Mouse (Mus musculus) forebrain, embryonic 11.5 days (tissue): ENCODE data around the gene Rpl12. TPM values are rescaled to one million over a fixed set of nuclear protein-coding genes. Genes with fewer than 3 reads are reported as not detected.

Experiments
- ATAC-seq: fragments of 200-750 bp; cut with Nextera tagmentation; replicated peaks from 2 replicates; pipeline ENCODE4 v1.8.0; 2017; ENCODE audit warnings: moderate TSS enrichment; ENCODE audit not compliant: low FRiP score
- DNase-seq: peaks from one replicate; pipeline ENCODE4 v3.0.0-alpha.2; 2017; ENCODE audit warnings: low spot score
- H3K27ac ChIP-seq: fragments of 300-500 bp; sonication (generic); 2 replicates; pipeline ENCODE4 v1.5.1; 2014; ENCODE audit warnings: low read depth, low read length
- H3K27me3 ChIP-seq: fragments of 300-500 bp; sonication (generic); 2 replicates; pipeline ENCODE4 v1.6.1; 2014; ENCODE audit warnings: mild to moderate bottlenecking, low read length, mixed read lengths; ENCODE audit not compliant: control insufficient read depth, insufficient read depth
- H3K36me3 ChIP-seq: fragments of 300-500 bp; sonication (generic); 2 replicates; pipeline ENCODE4 v1.6.1; 2014; ENCODE audit warnings: mild to moderate bottlenecking, low read length, moderate library complexity, mixed read lengths; ENCODE audit not compliant: control insufficient read depth, insufficient read depth
- H3K4me1 ChIP-seq: fragments of 300-500 bp; sonication (generic); replicated peaks from 2 replicates; pipeline ENCODE4 v1.6.1; 2014; ENCODE audit warnings: low read length, mixed read lengths; ENCODE audit not compliant: control insufficient read depth, insufficient read depth
- H3K4me2 ChIP-seq: fragments of 300-500 bp; sonication (generic); 2 replicates; pipeline ENCODE4 v1.6.1; 2014; ENCODE audit warnings: low read depth, mild to moderate bottlenecking, low read length, moderate library complexity, mixed read lengths; ENCODE audit not compliant: severe bottlenecking
- H3K4me3 ChIP-seq: fragments of 300-500 bp; sonication (generic); 2 replicates; pipeline ENCODE4 v1.5.1; 2014; ENCODE audit warnings: low read depth, low read length
- H3K9ac ChIP-seq: fragments of 300-500 bp; sonication (generic); 2 replicates; pipeline ENCODE4 v1.6.1; 2014; ENCODE audit warnings: low read length
- H3K9me3 ChIP-seq: fragments of 300-500 bp; sonication (generic); 2 replicates; pipeline ENCODE4 v1.6.1; 2016; ENCODE audit warnings: low read length, mixed read lengths; ENCODE audit not compliant: control insufficient read depth
- WGBS: fragments of 180-500 bp; shearing (Covaris S2); extraction: QIAGEN DNeasy Blood & Tissue Kit; methylation state at CpG from one replicate; pipeline ENCODE4 v1.1.7; 2014; 5-methylcytosine and 5-hydroxymethylcytosine counted together
- polyA plus RNA-seq: library from polyadenylated mRNA; unstranded; fragments of >200 nt; fragmentation: Nextera tagmentation; extraction: Ambion mirVana; gene quantifications from 2 replicates; pipeline ENCODE4 v1.2.1, GENCODE M21; 2014

Rpl12 gene
- polyA plus RNA-seq, 1 experiment from 2014 or later, result 151 TPM

- no peak for ATAC-seq
- no peak overlapping the region for H3K27ac ChIP-seq
- H3K9me3 ChIP-seq, result no peaks in the 10 kb centered on the region
- 90% methylated on average over 4 of the region's 4 CpGs for WGBS
- H3K4me3 ChIP-seq, result no peak overlapping the region
- H3K4me2 ChIP-seq, result no peak overlapping the region
- no peaks in the 10 kb centered on the region for H3K27me3 ChIP-seq
- DNase-seq, result no peak
- H3K36me3 ChIP-seq, result peaks cover 10% of the 10 kb centered on the region
- H3K4me1 ChIP-seq, result peaks cover 8% of the 10 kb centered on the region; the same call in 1 of the 2 replicates
- peak overlapping the region; percentile 14; the same call in 1 of the 2 replicates for H3K9ac ChIP-seq
These were observed 1.1 kb upstream of the Rpl12 start for GRCm38 (mm10) chr2:32960273-32960672.

- DNase-seq, result peak; percentile 65
- H3K4me2 ChIP-seq, result peak overlapping the region; percentile 92
- ATAC-seq, result no peak
- peak overlapping the region; percentile 79 for H3K27ac ChIP-seq
- H3K4me1 ChIP-seq, result peaks cover 14% of the 10 kb centered on the region; the same call in 1 of the 2 replicates
- H3K4me3 ChIP-seq, result peak overlapping the region; percentile 91
- H3K9me3 ChIP-seq, result no peaks in the 10 kb centered on the region
- no peaks in the 10 kb centered on the region for H3K27me3 ChIP-seq
- H3K36me3 ChIP-seq, result peaks cover 10% of the 10 kb centered on the region
- WGBS, result 1% methylated on average over 33 of the region's 33 CpGs
- peak overlapping the region; percentile 98 for H3K9ac ChIP-seq
These were observed 909 bp downstream of the Rpl12 start for GRCm38 (mm10) chr2:32962062-32962874.

- Histone ChIP-seq H3K27me3 (no peaks in the 10 kb centered on the region), H3K4me2 (peak overlapping the region; percentile 92), H3K9ac (peak overlapping the region; percentile 98), H3K4me3 (peak overlapping the region; percentile 91), H3K36me3 (peaks cover 10% of the 10 kb centered on the region), H3K9me3 (no peaks in the 10 kb centered on the region), H3K4me1 (peaks cover 19% of the 10 kb centered on the region; the same call in 1 of the 2 replicates), H3K27ac (peak overlapping the region; percentile 25; the same call in 1 of the 2 replicates)
- WGBS, result 7% methylated on average over 9 of the region's 9 CpGs
- DNase-seq (no peak), ATAC-seq (no peak)
These were observed 1.5 kb downstream of the Rpl12 start for GRCm38 (mm10) chr2:32962875-32963220.

- peak overlapping the region; percentile 92 for H3K4me2 ChIP-seq
- H3K9me3 ChIP-seq, result no peaks in the 10 kb centered on the region
- ATAC-seq (no peak), DNase-seq (no peak)
- H3K4me3 ChIP-seq, result peak overlapping the region; percentile 91
- no peaks in the 10 kb centered on the region for H3K27me3 ChIP-seq
- H3K36me3 ChIP-seq, result peaks cover 10% of the 10 kb centered on the region
- no peak overlapping the region; the same call in 1 of the 2 replicates for H3K9ac ChIP-seq
- peaks cover 19% of the 10 kb centered on the region; the same call in 1 of the 2 replicates for H3K4me1 ChIP-seq
- H3K27ac ChIP-seq, result no peak overlapping the region
- WGBS, result 67% methylated on average over 4 of the region's 4 CpGs
These were observed 2.2 kb downstream of the Rpl12 start for GRCm38 (mm10) chr2:32963544-32963943.

GRCm38 (mm10) chr2:32963981-32964380 is 2.6 kb downstream of the Rpl12 start:
- H3K9me3 ChIP-seq, result no peaks in the 10 kb centered on the region
- H3K27ac ChIP-seq, result no peak overlapping the region
- ATAC-seq (no peak), DNase-seq (no peak)
- no peak overlapping the region for H3K9ac ChIP-seq
- H3K4me3 ChIP-seq, result no peak overlapping the region
- 66% methylated on average over 1 of the region's 1 CpGs for WGBS
- peaks cover 19% of the 10 kb centered on the region; the same call in 1 of the 2 replicates for H3K4me1 ChIP-seq
- H3K4me2 ChIP-seq, result no peak overlapping the region
- H3K27me3 ChIP-seq, result no peaks in the 10 kb centered on the region
- peaks cover 10% of the 10 kb centered on the region for H3K36me3 ChIP-seq

GRCm38 (mm10) chr2:32964659-32965457 is 3.5 kb downstream of the Rpl12 start:
- H3K4me3 ChIP-seq, result no peak overlapping the region
- no peaks in the 10 kb centered on the region for H3K27me3 ChIP-seq
- H3K27ac ChIP-seq, result no peak overlapping the region
- peaks cover 10% of the 10 kb centered on the region for H3K36me3 ChIP-seq
- H3K4me2 ChIP-seq, result no peak overlapping the region
- ATAC-seq (no peak), DNase-seq (no peak)
- H3K9me3 ChIP-seq, result no peaks in the 10 kb centered on the region
- H3K4me1 ChIP-seq, result peaks cover 19% of the 10 kb centered on the region; the same call in 1 of the 2 replicates
- H3K9ac ChIP-seq, result no peak overlapping the region
- 29% methylated on average over 10 of the region's 10 CpGs for WGBS

- no peaks in the 10 kb centered on the region for H3K9me3 ChIP-seq
- ATAC-seq (no peak), DNase-seq (no peak)
- no peak overlapping the region for H3K27ac ChIP-seq
- peak overlapping the region; percentile 95; the same call in 1 of the 2 replicates for H3K4me2 ChIP-seq
- H3K27me3 ChIP-seq, result no peaks in the 10 kb centered on the region
- H3K36me3 ChIP-seq, result peaks cover 10% of the 10 kb centered on the region
- H3K9ac ChIP-seq, result no peak overlapping the region
- no peak overlapping the region for H3K4me3 ChIP-seq
- 23% methylated on average over 7 of the region's 7 CpGs for WGBS
- peaks cover 19% of the 10 kb centered on the region; the same call in 1 of the 2 replicates for H3K4me1 ChIP-seq
These were observed 4.3 kb downstream of the Rpl12 start for GRCm38 (mm10) chr2:32965511-32966183.

GRCm38 (mm10) chr2:32966184-32966688 is 4.9 kb downstream of the Rpl12 start:
- H3K27ac ChIP-seq, result peak overlapping the region; percentile 83
- no peaks in the 10 kb centered on the region for H3K27me3 ChIP-seq
- ATAC-seq (no peak; the same call in 1 of the 2 replicates), DNase-seq (no peak)
- H3K4me1 ChIP-seq, result peaks cover 16% of the 10 kb centered on the region; the same call in 1 of the 2 replicates
- H3K36me3 ChIP-seq, result peaks cover 10% of the 10 kb centered on the region
- H3K4me2 ChIP-seq, result peak overlapping the region; percentile 95
- H3K4me3 ChIP-seq, result peak overlapping the region; percentile 57
- 9% methylated on average over 13 of the region's 13 CpGs for WGBS
- H3K9me3 ChIP-seq, result no peaks in the 10 kb centered on the region
- peak overlapping the region; percentile 86 for H3K9ac ChIP-seq
